Mouse (Mus musculus) bone marrow macrophage, adult 2 months (primary cell): ENCODE results near the gene Ppcdc. TPM values are rescaled to one million over a fixed set of nuclear protein-coding genes. Genes with fewer than 3 reads are reported as not detected.
A peak's percentile ranks its signal among the peaks of the same experiment; 100 is the strongest.

Experiments used
- H3K27ac ChIP-seq: 2 replicates; pipeline ENCODE4 v1.5.1; 2012; ENCODE audit warnings: low read depth, low read length; ENCODE audit not compliant: insufficient read depth
- H3K4me1 ChIP-seq: 2 replicates; pipeline ENCODE4 v1.6.1; 2012; ENCODE audit warnings: low read length; ENCODE audit not compliant: control insufficient read depth, insufficient read depth
- H3K4me3 ChIP-seq: 2 replicates; pipeline ENCODE4 v1.5.1; 2012; ENCODE audit warnings: mild to moderate bottlenecking, low read length, moderate library complexity; ENCODE audit not compliant: insufficient read depth
- CTCF ChIP-seq: IDR thresholded peaks from 2 replicates; pipeline ENCODE4 v1.5.1; 2012; ENCODE audit warnings: low read depth, mild to moderate bottlenecking, low read length, moderate library complexity
- POLR2A ChIP-seq: IDR thresholded peaks from 2 replicates; pipeline ENCODE4 v1.6.1; 2012; ENCODE audit warnings: mild to moderate bottlenecking, low read depth, low read length, borderline replicate concordance
- polyA plus RNA-seq: library from polyadenylated mRNA; stranded (reverse); fragments of >200 nt; gene quantifications from 2 replicates; pipeline ENCODE4 v1.2.4, GENCODE M21; 2012; ENCODE audit not compliant: missing spikeins, insufficient read depth, insufficient read length

Gene Ppcdc
- polyA plus RNA-seq, 1 experiment: 28.6 TPM

GRCm38 (mm10) chr9:57452624-57453462, 12.9 kb upstream of the Ppcdc start:
- Histone ChIP-seq H3K4me1 (no peaks in the 10 kb centered on the region), H3K27ac (no peak overlapping the region), H3K4me3 (no peak overlapping the region)
- TF ChIP-seq POLR2A (no peak), CTCF (no peak)

- no peak for TF ChIP-seq POLR2A
- no peak for TF ChIP-seq CTCF
- Histone ChIP-seq H3K4me3 (no peak overlapping the region), H3K4me1 (no peaks in the 10 kb centered on the region), H3K27ac (no peak overlapping the region)
These were observed 9.8 kb upstream of the Ppcdc start for GRCm38 (mm10) chr9:57449715-57450114.

GRCm38 (mm10) chr9:57440620-57441019, 696 bp upstream of the Ppcdc start:
- TF ChIP-seq POLR2A: no peak
- H3K27ac ChIP-seq: peak overlapping the region; percentile 52
- H3K4me3 ChIP-seq: peak overlapping the region; percentile 19; the same call in 1 of the 2 replicates
- peaks cover 16% of the 10 kb centered on the region for H3K4me1 ChIP-seq

- TF ChIP-seq POLR2A (no peak), CTCF (no peak)
- peaks cover 27% of the 10 kb centered on the region for H3K4me1 ChIP-seq
- H3K27ac ChIP-seq: peak overlapping the region; percentile 84
- H3K4me3 ChIP-seq: peak overlapping the region; percentile 91
These were observed 841 bp downstream of the Ppcdc start for GRCm38 (mm10) chr9:57439083-57439482.

GRCm38 (mm10) chr9:57437896-57438614, 1.9 kb downstream of the Ppcdc start:
- H3K27ac ChIP-seq: no peak overlapping the region
- TF ChIP-seq POLR2A: no peak
- TF ChIP-seq CTCF: no peak
- H3K4me3 ChIP-seq: no peak overlapping the region
- peaks cover 34% of the 10 kb centered on the region for H3K4me1 ChIP-seq

GRCm38 (mm10) chr9:57436166-57436565, 3.8 kb downstream of the Ppcdc start:
- no peak overlapping the region for H3K27ac ChIP-seq
- TF ChIP-seq CTCF: no peak
- TF ChIP-seq POLR2A: no peak
- H3K4me1 ChIP-seq: peaks cover 45% of the 10 kb centered on the region
- H3K4me3 ChIP-seq: no peak overlapping the region

- H3K27ac ChIP-seq: no peak overlapping the region
- H3K4me3 ChIP-seq: peak overlapping the region; percentile 37
- TF ChIP-seq CTCF: no peak
- no peak for TF ChIP-seq POLR2A
- peaks cover 42% of the 10 kb centered on the region for H3K4me1 ChIP-seq
These were observed 5.3 kb downstream of the Ppcdc start for GRCm38 (mm10) chr9:57434405-57435165.

- Histone ChIP-seq H3K27ac (peak overlapping the region; percentile 91), H3K4me1 (peaks cover 47% of the 10 kb centered on the region), H3K4me3 (peak overlapping the region; percentile 6; the same call in 1 of the 2 replicates)
- TF ChIP-seq CTCF: peak; percentile 88
- TF ChIP-seq POLR2A: no peak
These were observed 6.6 kb downstream of the Ppcdc start for GRCm38 (mm10) chr9:57433097-57434032.

GRCm38 (mm10) chr9:57432480-57432879, 7.4 kb downstream of the Ppcdc start:
- Histone ChIP-seq H3K27ac (peak overlapping the region; percentile 91), H3K4me1 (peaks cover 56% of the 10 kb centered on the region), H3K4me3 (no peak overlapping the region)
- TF ChIP-seq CTCF (no peak), POLR2A (no peak)
